Mouse (Mus musculus) heart, adult 2 months (tissue): ENCODE measurements around the gene Ech1.

Experiments used
- CTCF ChIP-seq: fragments of 200-600 bp; IDR thresholded peaks from 2 replicates; pipeline ENCODE4 v1.8.1; 2022; ENCODE audit warnings: antibody characterized with exemption, mild to moderate bottlenecking, moderate library complexity
- POLR2A ChIP-seq: fragments of 200-500 bp; IDR thresholded peaks from 2 replicates; pipeline ENCODE4 v1.6.1; 2011; ENCODE audit warnings: mild to moderate bottlenecking, low read depth, low read length, control low read depth; ENCODE audit not compliant: insufficient read depth

- no peak for TF ChIP-seq CTCF
- TF ChIP-seq POLR2A: no peak
These were observed 22.3 kb downstream of the Ech1 start for GRCm38 (mm10) chr7:28847273-28847672.
